ENCODE assay signal across 21 mouse cellular contexts in the genomic region with DNA sequence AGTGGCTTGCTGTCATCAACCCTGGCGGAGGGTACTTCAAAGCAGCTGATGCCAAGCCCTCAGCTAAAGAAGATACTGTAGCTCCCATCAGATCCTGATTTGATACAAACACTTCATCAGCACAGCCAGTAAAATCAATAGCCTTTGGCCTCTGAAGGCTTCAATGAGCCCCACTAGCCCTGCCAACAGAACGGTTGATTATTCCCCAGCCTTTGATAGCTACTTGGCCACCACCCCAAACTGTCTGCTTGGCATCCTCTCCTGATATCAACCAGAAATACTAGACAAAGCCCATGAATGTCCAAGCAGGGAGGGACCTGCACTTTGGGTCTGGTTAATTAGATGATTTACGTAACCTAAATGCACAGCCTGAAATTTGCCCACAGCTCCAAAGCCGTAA. TPM values are rescaled to one million over a fixed set of nuclear protein-coding genes. Genes with fewer than 3 reads are reported as not detected.
DNase-seq lines count a peak whose midpoint lies in the region; ATAC-seq and TF ChIP-seq lines count a peak whose summit lies in the region.
"Had no signal": no experiment of that assay in that cellular context is flagged by ENCODE, and none has a peak within 500 bp of the region (broad histone marks: within the 10 kb centered on the region; RNA-seq: fewer than 3 reads in every experiment).

No protein-coding gene starts in this region.

- no peaks in the 10 kb centered on the region for H3K4me1 ChIP-seq in hindbrain, postnatal 0 days (ENCODE audit: insufficient read depth, low read length)
- H3K4me1 ChIP-seq in hindbrain, embryonic 14.5 days (replicated peaks; ENCODE audit: control insufficient read depth, insufficient read depth, low read length), result peaks cover 8% of the 10 kb centered on the region; the same call in 1 of the 2 replicates
- H3K4me1 ChIP-seq: embryonic facial prominence, embryonic 15.5 days; limb, embryonic 13.5 days; liver, embryonic 15.5 days; neural tube, embryonic 12.5 days had no signal

- no peaks in the 10 kb centered on the region for H3K9me3 ChIP-seq in hindbrain, postnatal 0 days (ENCODE audit: low read length)
- H3K9me3 ChIP-seq in hindbrain, embryonic 14.5 days (ENCODE audit: control insufficient read depth, low read length), result no peaks in the 10 kb centered on the region
- H3K9me3 ChIP-seq: embryonic facial prominence, embryonic 15.5 days; kidney, embryonic 15.5 days; limb, embryonic 13.5 days; liver, embryonic 15.5 days; neural tube, embryonic 12.5 days had no signal

- WGBS in hindbrain, postnatal 0 days, result 56% methylated on average over 4 of the region's 4 CpGs
- 63% methylated on average over 4 of the region's 4 CpGs for WGBS in hindbrain, embryonic 14.5 days

- H3K27me3 ChIP-seq in hindbrain, postnatal 0 days (ENCODE audit: insufficient read depth, low read length), result no peaks in the 10 kb centered on the region
- H3K27me3 ChIP-seq in hindbrain, embryonic 14.5 days (ENCODE audit: control insufficient read depth, insufficient read depth, low read length), result no peaks in the 10 kb centered on the region
- H3K27me3 ChIP-seq: embryonic facial prominence, embryonic 15.5 days; kidney, embryonic 15.5 days; limb, embryonic 13.5 days; liver, embryonic 15.5 days; neural tube, embryonic 12.5 days had no signal

- peak overlapping the region; percentile 39 for H3K4me3 ChIP-seq in gastrocnemius, adult 2 months
- no peak overlapping the region for H3K4me3 ChIP-seq in hindbrain, postnatal 0 days (ENCODE audit: low read length)
- no peak overlapping the region for H3K4me3 ChIP-seq in hindbrain, embryonic 14.5 days (replicated peaks; ENCODE audit: low read length)
- H3K4me3 ChIP-seq: embryonic facial prominence, embryonic 15.5 days; kidney, embryonic 15.5 days; limb, embryonic 13.5 days; liver, embryonic 15.5 days; neural tube, embryonic 12.5 days had no signal

- DNase-seq in gastrocnemius, adult 2 months, result no peak
- no peak for DNase-seq in gastrocnemius, postnatal 4 days (ENCODE audit: low spot score in 2 of 2)
- DNase-seq in hindbrain, postnatal 0 days (ENCODE audit: low spot score), result peak; percentile 23
- no peak for DNase-seq in hindbrain, embryonic 14.5 days (ENCODE audit: low spot score)
- peak; percentile 31 for DNase-seq in testis, postnatal 10 days (ENCODE audit: low spot score)
- DNase-seq in testis, postnatal 14 days (ENCODE audit: low spot score), result no peak
- DNase-seq: adrenal gland, adult 2 months; cerebellum, postnatal 36 days; kidney, postnatal 4 days; right cerebral cortex, postnatal 4 days had no signal

- H3K4me2 ChIP-seq in hindbrain, postnatal 0 days (ENCODE audit: low read depth, low read length), result no peak overlapping the region
- H3K4me2 ChIP-seq in hindbrain, embryonic 14.5 days (replicated peaks), result no peak overlapping the region
- H3K4me2 ChIP-seq: embryonic facial prominence, embryonic 15.5 days; kidney, embryonic 15.5 days; limb, embryonic 13.5 days; liver, embryonic 15.5 days; midbrain, embryonic 11.5 days; neural tube, embryonic 12.5 days had no signal

- intact Hi-C loops in gastrocnemius, adult 2 months (cut with DNase I), result no loop called here

- peak overlapping the region; percentile 50 for H3K27ac ChIP-seq in gastrocnemius, adult 2 months
- H3K27ac ChIP-seq in hindbrain, postnatal 0 days, result no peak overlapping the region
- no peak overlapping the region for H3K27ac ChIP-seq in hindbrain, embryonic 14.5 days
- H3K27ac ChIP-seq: embryonic facial prominence, embryonic 15.5 days; kidney, embryonic 15.5 days; limb, embryonic 13.5 days; liver, embryonic 15.5 days; neural tube, embryonic 12.5 days had no signal

- no peaks in the 10 kb centered on the region for H3K36me3 ChIP-seq in hindbrain, postnatal 0 days (ENCODE audit: insufficient read depth, low read length)
- no peaks in the 10 kb centered on the region for H3K36me3 ChIP-seq in hindbrain, embryonic 14.5 days (replicated peaks; ENCODE audit: control insufficient read depth, insufficient read depth)
- H3K36me3 ChIP-seq: embryonic facial prominence, embryonic 15.5 days; kidney, embryonic 15.5 days; limb, embryonic 13.5 days; liver, embryonic 15.5 days; neural tube, embryonic 12.5 days had no signal

- H3K9ac ChIP-seq in hindbrain, postnatal 0 days (replicated peaks; ENCODE audit: low read length), result no peak overlapping the region
- H3K9ac ChIP-seq in hindbrain, embryonic 14.5 days, result no peak overlapping the region
- H3K9ac ChIP-seq: embryonic facial prominence, embryonic 15.5 days; kidney, embryonic 15.5 days; limb, embryonic 13.5 days; liver, embryonic 15.5 days; neural tube, embryonic 12.5 days had no signal

- no peak for TF ChIP-seq CTCF in gastrocnemius, adult 2 months (IDR thresholded peaks at IDR 0.05)
- no peak for TF ChIP-seq CTCF in hindbrain, postnatal 0 days (IDR thresholded peaks at IDR 0.05; ENCODE audit: low read depth)

- no peak for ATAC-seq in hindbrain, postnatal 0 days
- ATAC-seq in hindbrain, embryonic 14.5 days (ENCODE audit: low FRiP score), result no peak
- no peak for ATAC-seq in monocyte, adult 5-6 weeks (replicated peaks; ENCODE audit: insufficient number of reproducible peaks, low FRiP score, low TSS enrichment, poor library complexity, severe bottlenecking)
- ATAC-seq: hindbrain, embryonic 16.5 days; intestine, postnatal 0 days had no signal

RNA-seq across cellular contexts. Expression of a gene that starts 30.0 kb away (rescaled TPM):
- 100 to 1,000 TPM; 136 to 171 TPM for total RNA-seq in gastrocnemius, adult 2 months (2021)
- 1 to 10 TPM; 6.9 to 8.3 TPM for total RNA-seq in gastrocnemius, postnatal 4 days (2021)
- total RNA-seq in hindbrain, postnatal 0 days (2014; rRNA removed), result not detected in 2 replicates
- polyA plus RNA-seq in hindbrain, postnatal 0 days (2015; fragmentation: Nextera tagmentation; extraction: Ambion mirVana), result not detected in 2 replicates
- polyA plus RNA-seq in hindbrain, embryonic 14.5 days (2014; fragmentation: Nextera tagmentation; extraction: Ambion mirVana), result not detected in 2 replicates
- not detected in 3 replicates for total RNA-seq in monocyte, adult 5-6 weeks (2017)
- total RNA-seq: layer of hippocampus, postnatal 14 days had no signal
- polyA plus RNA-seq: gonadal fat pad, adult 2 months; hindbrain, embryonic 16.5 days; intestine, postnatal 0 days; kidney, embryonic 15.5 days; liver, embryonic 15.5 days; midbrain, embryonic 11.5 days; neural tube, embryonic 12.5 days had no signal

Comparison
In these comparisons a context has a peak if more than half of its experiments do, and no peak if none do; other contexts are left out.
1. DNase-seq: peak in hindbrain, postnatal 0 days (single experiment) and testis, postnatal 10 days (single experiment); none in gastrocnemius, adult 2 months (single experiment), gastrocnemius, postnatal 4 days (0 of 2), hindbrain, embryonic 14.5 days (single experiment) and testis, postnatal 14 days (single experiment).
2. RNA of a gene that starts 30.0 kb away (total RNA-seq): 136 to 171 TPM in gastrocnemius, adult 2 months; 6.9 to 8.3 TPM in gastrocnemius, postnatal 4 days, not detected in hindbrain, postnatal 0 days and not detected in monocyte, adult 5-6 weeks; every median in the first group is over 10 times any median in the second.